Mouse (Mus musculus): Measurements from ENCODE around the gene Gypa. TPM values are rescaled to one million over a fixed set of nuclear protein-coding genes. Genes with fewer than 3 reads are reported as not detected.

Gene Gypa
- polyA plus RNA-seq, 1 experiment from 2014 or later: 4.6 TPM

DNA sequence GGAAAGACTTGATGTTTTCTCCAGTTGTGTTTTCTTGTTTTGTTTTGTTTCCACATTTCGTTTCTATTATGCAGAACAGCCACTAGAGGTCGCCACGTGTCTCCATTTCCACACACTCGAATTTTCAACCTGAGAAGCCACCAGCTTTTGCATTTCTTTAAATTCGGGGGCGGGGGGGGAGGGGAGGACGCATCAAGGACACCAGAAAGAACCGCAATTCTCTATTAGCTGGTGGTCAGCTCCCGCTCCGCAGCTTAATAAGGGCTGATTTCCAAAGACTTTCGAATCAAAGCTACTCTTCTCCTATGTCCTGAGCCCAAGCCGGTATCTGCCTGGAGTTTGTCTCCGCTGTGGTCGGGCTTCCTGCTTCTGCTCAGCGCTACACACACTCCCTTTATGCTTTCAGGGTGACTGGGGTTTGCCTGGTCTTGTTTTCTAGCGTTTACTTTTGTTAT, 567 bp upstream of the Gypa start:
- no peaks in the 10 kb centered on the region for H3K9me3 ChIP-seq
- peak overlapping the region; percentile 41 for H3K9ac ChIP-seq
- ATAC-seq (ENCODE audit: low FRiP score, low read depth): peak; percentile 92
- H3K4me2 ChIP-seq: peak overlapping the region; percentile 89
- H3K36me3 ChIP-seq: no peaks in the 10 kb centered on the region
- no peak overlapping the region for H3K27ac ChIP-seq (replicated peaks)
- peak overlapping the region; percentile 51 for H3K4me3 ChIP-seq
- WGBS: under 1% methylated on average over 16 of the region's 16 CpGs
- H3K4me1 ChIP-seq (replicated peaks): peaks cover 7% of the 10 kb centered on the region; the same call in 1 of the 2 replicates
- H3K27me3 ChIP-seq: no peaks in the 10 kb centered on the region

DNA sequence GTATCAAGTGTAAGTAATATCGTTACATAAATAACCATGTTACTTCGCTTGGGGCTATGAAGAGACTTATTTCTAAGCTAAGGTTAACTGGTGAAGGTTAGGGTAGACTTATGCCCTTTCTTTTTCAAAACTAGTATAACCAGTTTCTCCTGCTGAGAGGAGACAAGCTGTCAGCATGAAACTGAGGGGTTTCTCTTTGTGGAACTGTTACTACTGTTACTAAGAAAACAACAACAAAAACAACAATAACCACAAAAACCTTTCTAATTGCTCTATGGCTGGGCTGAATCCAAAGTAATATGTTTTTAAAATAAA, 722 bp downstream of the Gypa start:
- Histone ChIP-seq H3K27me3 (no peaks in the 10 kb centered on the region), H3K27ac (replicated peaks) (no peak overlapping the region), H3K9me3 (no peaks in the 10 kb centered on the region), H3K4me3 (no peak overlapping the region), H3K36me3 (no peaks in the 10 kb centered on the region), H3K4me1 (replicated peaks) (peaks cover 7% of the 10 kb centered on the region; the same call in 1 of the 2 replicates), H3K4me2 (no peak overlapping the region), H3K9ac (no peak overlapping the region)
- 95% methylated on average over 2 of the region's 2 CpGs for WGBS
- ATAC-seq (ENCODE audit: low FRiP score, low read depth): no peak

DNA sequence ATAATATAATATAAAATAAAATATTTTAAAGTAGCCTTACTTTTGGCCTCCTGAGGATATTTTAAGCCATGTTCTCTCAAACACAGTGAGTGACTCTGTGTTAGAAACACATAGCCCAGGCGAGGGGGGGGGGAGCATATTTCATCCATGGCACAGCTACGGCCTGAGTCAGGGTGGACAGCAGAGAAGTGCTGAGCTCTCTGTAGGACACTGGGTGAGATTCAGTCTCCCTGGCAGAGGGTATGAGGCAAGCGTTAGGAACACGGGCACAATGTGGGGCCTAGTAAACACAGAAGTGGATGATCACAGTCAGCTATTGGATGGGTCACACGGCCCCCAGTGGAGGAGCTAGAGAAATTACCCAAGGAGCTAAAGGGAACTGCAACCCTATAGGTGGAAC, 1.2 kb downstream of the Gypa start:
- Histone ChIP-seq H3K36me3 (no peaks in the 10 kb centered on the region), H3K9ac (no peak overlapping the region), H3K4me2 (no peak overlapping the region), H3K27ac (replicated peaks) (no peak overlapping the region), H3K9me3 (no peaks in the 10 kb centered on the region), H3K4me1 (replicated peaks) (peaks cover 7% of the 10 kb centered on the region; the same call in 1 of the 2 replicates), H3K27me3 (no peaks in the 10 kb centered on the region), H3K4me3 (no peak overlapping the region)
- ATAC-seq (ENCODE audit: low FRiP score, low read depth): no peak
- WGBS: 81% methylated on average over 5 of the region's 5 CpGs

DNA sequence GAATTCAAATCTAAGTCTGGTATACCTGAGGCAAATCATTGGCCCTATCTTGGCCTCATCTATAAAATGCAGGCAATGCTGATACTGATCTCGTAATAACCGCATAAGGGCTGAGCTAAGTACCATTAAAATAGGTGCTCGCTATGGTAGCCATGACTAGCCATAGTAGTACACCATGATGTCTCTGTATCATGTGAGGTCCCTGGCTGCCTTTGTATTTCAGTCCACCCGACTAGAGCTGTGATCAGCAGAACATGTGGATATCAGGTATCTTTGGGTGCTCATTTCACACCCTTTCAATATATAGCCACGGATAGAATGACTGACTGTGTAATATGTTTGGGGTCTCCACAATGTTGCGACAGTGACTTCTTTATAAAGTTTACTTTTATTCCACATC, 1.9 kb downstream of the Gypa start:
- H3K36me3 ChIP-seq: no peaks in the 10 kb centered on the region
- WGBS: 95% methylated on average over 6 of the region's 6 CpGs
- no peaks in the 10 kb centered on the region for H3K9me3 ChIP-seq
- no peak for ATAC-seq (ENCODE audit: low FRiP score, low read depth)
- H3K27me3 ChIP-seq: no peaks in the 10 kb centered on the region
- peaks cover 7% of the 10 kb centered on the region; the same call in 1 of the 2 replicates for H3K4me1 ChIP-seq (replicated peaks)
- no peak overlapping the region for H3K27ac ChIP-seq (replicated peaks)
- no peak overlapping the region for H3K4me2 ChIP-seq
- no peak overlapping the region for H3K9ac ChIP-seq
- no peak overlapping the region for H3K4me3 ChIP-seq

DNA sequence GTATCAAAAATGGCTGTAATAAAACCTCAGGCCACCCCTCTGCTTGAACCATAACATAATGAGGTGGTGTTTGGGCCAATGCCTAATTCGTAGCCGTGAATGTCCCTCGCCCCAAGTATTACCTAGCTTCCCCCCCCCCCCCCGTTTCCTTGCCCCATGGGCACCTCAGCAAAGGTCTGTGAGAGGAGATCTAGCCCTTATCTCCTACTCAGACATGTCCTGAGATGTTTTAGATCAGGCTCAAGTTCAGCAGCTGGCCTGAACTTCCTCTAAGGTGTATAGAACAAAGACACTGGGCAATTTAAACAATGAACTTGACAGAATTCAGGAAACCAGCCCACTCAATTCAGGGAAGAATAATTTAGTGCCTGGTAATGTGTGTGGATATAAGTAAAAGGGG, 3.7 kb downstream of the Gypa start:
- H3K36me3 ChIP-seq: no peaks in the 10 kb centered on the region
- no peak overlapping the region for H3K4me2 ChIP-seq
- H3K9ac ChIP-seq: no peak overlapping the region
- WGBS: 90% methylated on average over 4 of the region's 4 CpGs
- H3K27ac ChIP-seq (replicated peaks): no peak overlapping the region
- H3K4me3 ChIP-seq: no peak overlapping the region
- H3K27me3 ChIP-seq: no peaks in the 10 kb centered on the region
- H3K9me3 ChIP-seq: no peaks in the 10 kb centered on the region
- ATAC-seq (ENCODE audit: low FRiP score, low read depth): no peak
- peaks cover 7% of the 10 kb centered on the region; the same call in 1 of the 2 replicates for H3K4me1 ChIP-seq (replicated peaks)

DNA sequence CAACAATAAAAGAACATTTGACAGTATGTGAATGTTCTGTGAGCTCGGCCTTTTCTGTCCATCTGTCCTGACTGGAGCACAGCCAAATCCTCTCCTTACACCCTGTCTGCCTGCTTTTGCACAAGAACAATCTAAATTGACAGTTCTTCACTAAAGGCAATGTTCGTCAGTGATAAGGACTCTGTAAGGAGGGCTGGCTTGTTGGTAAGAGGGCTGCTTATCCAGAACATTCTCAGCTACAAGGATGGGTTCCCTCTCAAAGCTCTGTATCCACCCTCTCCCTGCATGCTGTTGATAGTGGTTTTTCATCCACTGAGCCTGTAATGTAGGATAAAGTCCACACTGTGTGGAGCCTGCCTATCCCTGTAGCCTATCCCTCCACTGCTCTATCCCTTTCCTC, 6.7 kb downstream of the Gypa start:
- Histone ChIP-seq H3K4me3 (no peak overlapping the region), H3K9me3 (no peaks in the 10 kb centered on the region), H3K27ac (replicated peaks) (no peak overlapping the region), H3K4me2 (no peak overlapping the region), H3K9ac (no peak overlapping the region), H3K4me1 (replicated peaks) (no peaks in the 10 kb centered on the region), H3K36me3 (no peaks in the 10 kb centered on the region), H3K27me3 (no peaks in the 10 kb centered on the region)
- no peak for ATAC-seq (ENCODE audit: low FRiP score, low read depth)
- WGBS: 59% methylated on average over 2 of the region's 2 CpGs

DNA sequence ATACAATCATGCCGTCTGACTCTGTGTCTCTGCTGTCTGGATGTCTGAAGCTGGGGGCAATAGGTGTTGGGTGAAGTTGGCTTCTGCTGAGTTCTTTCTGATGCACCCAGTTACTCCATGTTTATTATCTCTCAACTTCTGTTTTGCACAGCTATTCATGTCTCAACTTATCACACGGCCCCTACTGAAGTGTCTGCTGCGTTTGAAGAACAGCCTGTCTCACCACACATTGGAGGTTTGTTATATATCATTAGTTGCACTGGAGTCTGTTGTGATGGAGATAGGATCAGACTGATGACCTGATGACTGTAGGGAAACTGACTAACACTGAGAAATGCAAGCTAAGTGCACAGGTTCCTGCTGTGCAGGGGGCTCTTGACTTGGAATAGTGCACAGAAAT, 7.2 kb downstream of the Gypa start:
- Histone ChIP-seq H3K27me3 (no peaks in the 10 kb centered on the region), H3K4me3 (no peak overlapping the region), H3K27ac (replicated peaks) (no peak overlapping the region), H3K9ac (no peak overlapping the region), H3K4me1 (replicated peaks) (no peaks in the 10 kb centered on the region), H3K9me3 (no peaks in the 10 kb centered on the region), H3K36me3 (no peaks in the 10 kb centered on the region), H3K4me2 (no peak overlapping the region)
- WGBS: 90% methylated on average over 3 of the region's 3 CpGs
- ATAC-seq (ENCODE audit: low FRiP score, low read depth): no peak

DNA sequence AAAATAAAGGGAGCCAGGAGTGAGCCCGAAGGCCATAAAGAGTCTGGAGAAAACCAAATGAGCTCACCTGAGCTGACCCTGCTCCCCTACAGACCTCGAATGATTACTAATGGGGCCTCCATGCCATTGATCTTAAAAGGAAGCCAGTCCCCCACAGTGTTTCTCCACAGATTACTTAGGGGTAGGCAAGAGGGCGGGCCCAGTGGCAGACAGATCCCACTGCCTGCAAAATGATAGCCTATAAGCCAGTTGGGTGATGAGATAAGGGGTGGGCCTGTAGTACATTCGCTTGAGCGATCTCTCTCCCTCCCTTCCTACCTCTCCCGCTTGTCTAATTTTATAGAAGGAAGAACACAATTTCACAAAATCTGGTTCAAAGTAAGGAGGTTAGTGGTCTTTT, 7.7 kb downstream of the Gypa start:
- no peaks in the 10 kb centered on the region for H3K4me1 ChIP-seq (replicated peaks)
- H3K9me3 ChIP-seq: no peaks in the 10 kb centered on the region
- H3K9ac ChIP-seq: no peak overlapping the region
- no peak overlapping the region for H3K27ac ChIP-seq (replicated peaks)
- no peak for ATAC-seq (ENCODE audit: low FRiP score, low read depth)
- no peaks in the 10 kb centered on the region for H3K27me3 ChIP-seq
- WGBS: 82% methylated on average over 6 of the region's 6 CpGs
- no peak overlapping the region for H3K4me3 ChIP-seq
- H3K36me3 ChIP-seq: no peaks in the 10 kb centered on the region
- H3K4me2 ChIP-seq: no peak overlapping the region

DNA sequence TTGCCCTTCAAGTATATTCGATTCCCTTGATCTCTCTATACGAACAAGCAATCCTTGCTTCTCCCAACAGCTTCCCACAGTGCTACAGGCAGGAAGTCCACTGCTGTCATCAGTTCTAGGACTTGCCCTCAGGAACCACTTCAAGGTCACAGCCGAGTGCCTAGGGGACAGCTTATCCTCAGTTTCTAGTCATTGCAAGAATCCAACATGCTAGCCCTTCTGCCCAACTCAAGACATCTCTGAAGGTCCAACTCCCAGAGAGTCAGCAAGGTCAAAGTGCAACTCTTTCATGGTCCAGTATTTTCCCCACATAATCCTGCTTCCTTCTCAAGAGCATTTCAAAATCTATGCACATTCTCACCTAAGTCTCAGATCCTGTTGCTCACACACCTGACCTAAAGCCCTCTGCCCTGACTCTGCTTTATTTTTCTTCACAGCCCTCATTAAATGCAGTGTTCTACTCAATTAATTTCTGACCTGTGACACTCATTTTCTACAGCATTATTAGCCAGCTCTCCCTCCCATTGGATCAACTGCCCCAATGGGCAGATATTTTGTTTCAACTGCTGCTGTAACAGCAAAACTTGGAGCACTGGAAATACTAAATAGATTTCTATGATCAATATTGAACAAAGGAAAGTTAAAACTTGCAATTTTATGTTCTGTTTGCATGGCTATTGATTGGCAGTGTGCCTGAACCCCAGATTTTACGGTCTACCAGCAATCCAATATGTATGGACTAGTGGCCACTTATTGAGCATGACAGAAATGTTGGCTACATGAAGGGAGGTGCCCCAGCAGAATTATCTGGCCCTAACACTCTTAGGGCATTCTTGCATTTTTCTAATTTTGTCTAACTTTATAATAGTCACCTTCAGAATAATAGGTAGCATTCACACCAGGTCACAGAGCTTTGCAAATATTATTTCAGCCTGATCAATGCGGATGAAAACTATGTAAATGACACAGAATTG, 33.1 kb downstream of the Gypa start:
- WGBS: 91% methylated on average over 5 of the region's 5 CpGs
- H3K4me1 ChIP-seq (replicated peaks): no peaks in the 10 kb centered on the region
- H3K36me3 ChIP-seq: no peaks in the 10 kb centered on the region
- H3K4me2 ChIP-seq: no peak overlapping the region
- H3K9ac ChIP-seq: no peak overlapping the region
- no peak overlapping the region for H3K27ac ChIP-seq (replicated peaks)
- H3K27me3 ChIP-seq: no peaks in the 10 kb centered on the region
- no peak for ATAC-seq (ENCODE audit: low FRiP score, low read depth)
- H3K4me3 ChIP-seq: no peak overlapping the region
- H3K9me3 ChIP-seq: no peaks in the 10 kb centered on the region

DNA sequence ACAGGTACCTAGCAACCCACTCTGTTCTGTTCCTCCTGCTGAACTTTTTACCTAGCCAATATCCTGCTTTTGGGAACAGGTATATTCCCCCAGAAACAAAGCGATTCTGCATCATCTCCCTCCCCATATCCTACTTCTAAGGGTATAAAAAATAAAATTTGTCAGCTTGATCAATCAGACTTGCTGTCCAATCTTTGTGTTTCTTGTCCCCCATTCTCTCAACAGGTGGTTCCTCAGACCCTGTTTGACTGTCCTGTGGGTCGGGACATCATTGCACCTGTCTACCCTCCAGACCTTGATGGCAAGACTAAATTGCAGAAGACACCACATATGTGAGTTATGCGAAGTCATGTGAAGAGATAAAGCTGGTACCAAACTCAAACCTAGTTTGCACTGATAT, 48.3 kb downstream of the Gypa start:
- Histone ChIP-seq H3K27ac (replicated peaks) (no peak overlapping the region), H3K4me2 (no peak overlapping the region), H3K9me3 (no peaks in the 10 kb centered on the region), H3K9ac (no peak overlapping the region), H3K4me1 (replicated peaks) (no peaks in the 10 kb centered on the region), H3K27me3 (no peaks in the 10 kb centered on the region), H3K36me3 (no peaks in the 10 kb centered on the region), H3K4me3 (no peak overlapping the region)
- WGBS: 97% methylated on average over 3 of the region's 3 CpGs
- no peak for ATAC-seq (ENCODE audit: low FRiP score, low read depth)

DNA sequence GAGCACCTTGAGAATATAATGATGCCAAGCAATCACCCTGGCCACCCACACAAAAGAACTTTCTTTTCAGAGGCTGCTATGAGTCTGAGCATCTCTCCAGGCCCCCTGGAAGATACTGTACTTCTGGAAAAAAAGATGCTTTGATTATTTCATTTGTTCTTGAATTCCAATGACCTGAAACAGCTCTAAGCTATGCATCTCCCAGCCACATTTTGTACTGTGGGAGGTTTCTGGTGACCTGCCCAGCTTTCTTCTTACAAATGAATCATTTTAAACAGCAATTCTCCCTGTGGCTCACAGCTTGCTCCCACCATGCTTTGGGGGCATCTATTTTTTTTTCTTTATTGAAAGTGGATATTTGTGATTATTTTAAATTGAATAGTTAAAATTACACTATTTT, 56.9 kb downstream of the Gypa start:
- Histone ChIP-seq H3K9me3 (no peaks in the 10 kb centered on the region), H3K4me3 (no peak overlapping the region), H3K4me2 (no peak overlapping the region), H3K4me1 (replicated peaks) (no peaks in the 10 kb centered on the region), H3K27ac (replicated peaks) (no peak overlapping the region), H3K27me3 (no peaks in the 10 kb centered on the region), H3K36me3 (no peaks in the 10 kb centered on the region), H3K9ac (no peak overlapping the region)
- ATAC-seq (ENCODE audit: low FRiP score, low read depth): no peak

DNA sequence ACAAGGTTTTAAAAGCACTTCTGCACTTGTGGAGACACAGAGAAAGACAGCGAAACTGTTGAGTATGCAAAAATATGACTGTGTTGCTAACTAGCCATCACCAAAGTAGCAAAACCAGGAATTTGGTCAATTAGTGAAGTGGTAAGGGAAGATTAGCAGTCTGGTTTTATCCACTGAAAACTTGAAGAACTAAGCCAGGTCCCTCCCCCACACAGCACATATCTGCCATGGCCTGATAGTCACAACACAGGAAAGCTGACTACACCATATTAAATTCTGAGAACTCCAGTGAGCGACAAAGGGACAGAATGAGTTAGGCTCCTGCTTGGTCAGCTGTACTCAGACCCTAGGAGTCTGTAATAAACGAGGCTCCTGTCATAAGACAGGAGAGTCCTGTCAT, 57.7 kb downstream of the Gypa start:
- no peak overlapping the region for H3K4me3 ChIP-seq
- no peaks in the 10 kb centered on the region for H3K9me3 ChIP-seq
- no peak overlapping the region for H3K4me2 ChIP-seq
- no peak overlapping the region for H3K9ac ChIP-seq
- H3K36me3 ChIP-seq: no peaks in the 10 kb centered on the region
- no peak overlapping the region for H3K27ac ChIP-seq (replicated peaks)
- WGBS: 74% methylated on average over 3 of the region's 3 CpGs
- H3K4me1 ChIP-seq (replicated peaks): no peaks in the 10 kb centered on the region
- no peaks in the 10 kb centered on the region for H3K27me3 ChIP-seq
- ATAC-seq (ENCODE audit: low FRiP score, low read depth): no peak

DNA sequence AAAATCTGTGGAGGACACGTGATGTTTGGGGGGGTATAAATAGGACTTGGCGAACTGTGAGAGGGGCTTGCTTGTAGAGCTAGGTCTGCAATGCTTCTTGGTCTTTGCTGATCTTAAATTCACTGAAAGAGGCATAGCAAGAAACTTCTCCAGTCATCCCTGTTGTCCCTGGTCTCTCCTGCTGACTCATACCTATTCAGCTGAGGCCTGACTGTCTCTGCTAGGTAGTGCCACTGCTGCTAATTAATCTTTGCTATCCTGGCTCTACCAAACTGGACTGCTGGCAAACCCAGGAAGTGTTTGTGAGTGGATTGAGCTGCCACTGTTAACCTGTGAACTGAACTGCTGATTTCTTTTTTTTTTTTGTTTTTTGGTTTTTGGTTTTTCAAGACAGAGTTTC, 61.4 kb downstream of the Gypa start:
- Histone ChIP-seq H3K4me1 (replicated peaks) (no peaks in the 10 kb centered on the region), H3K27me3 (no peaks in the 10 kb centered on the region), H3K9ac (no peak overlapping the region), H3K27ac (replicated peaks) (no peak overlapping the region), H3K4me2 (no peak overlapping the region), H3K9me3 (no peaks in the 10 kb centered on the region), H3K36me3 (no peaks in the 10 kb centered on the region), H3K4me3 (no peak overlapping the region)
- no peak for ATAC-seq (ENCODE audit: low FRiP score, low read depth)
- WGBS: 93% methylated on average over 2 of the region's 2 CpGs
